Mouse (Mus musculus) telencephalon, adult 2 months (tissue): ENCODE measurements around the gene Dcakd.

ENCODE experiments used
- DNase-seq: peaks from one replicate; pipeline ENCODE4 v3.0.0-alpha.2; 2011; ENCODE audit warnings: low read depth, low spot score

Gene Dcakd

DNA sequence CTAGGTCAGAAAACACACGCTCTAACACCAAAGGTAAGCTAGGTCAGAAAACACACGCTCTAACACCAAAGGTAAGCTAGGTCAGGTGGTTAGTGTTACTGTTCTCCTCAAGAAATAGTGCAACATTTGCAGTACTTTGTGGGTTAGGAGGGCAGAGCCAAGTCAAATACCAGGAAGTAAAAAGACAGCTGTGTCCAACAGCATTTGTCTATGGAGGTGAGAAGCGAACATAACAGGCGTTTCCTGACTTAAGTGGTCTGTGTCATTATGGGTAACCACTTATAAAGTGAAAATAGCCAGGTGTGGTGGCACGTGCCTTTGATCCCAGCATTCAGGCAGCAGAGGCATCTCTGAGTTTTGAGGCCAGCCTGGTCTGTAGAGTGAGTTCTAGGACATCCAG lies 21.5 kb upstream of the Dcakd start:
- no peak for DNase-seq

DNA sequence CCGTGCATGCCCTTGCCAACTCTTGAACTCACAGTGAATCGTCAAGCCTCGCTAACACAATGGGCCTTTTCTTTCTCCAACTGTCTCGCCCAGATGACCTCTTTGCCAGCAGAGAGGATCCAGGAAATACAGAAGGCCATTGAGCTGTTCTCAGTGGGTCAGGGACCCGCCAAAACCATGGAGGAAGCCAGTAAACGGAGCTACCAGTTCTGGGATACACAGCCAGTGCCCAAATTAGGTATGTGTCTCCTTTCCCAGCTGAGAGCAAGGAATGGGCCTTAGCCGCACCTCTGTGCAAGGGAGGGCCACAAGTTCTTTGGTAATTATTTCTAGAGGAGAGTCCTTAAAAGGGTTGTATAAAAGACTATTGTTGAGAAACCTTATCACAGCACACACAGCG lies 18.2 kb upstream of the Dcakd start:
- DNase-seq: no peak

DNA sequence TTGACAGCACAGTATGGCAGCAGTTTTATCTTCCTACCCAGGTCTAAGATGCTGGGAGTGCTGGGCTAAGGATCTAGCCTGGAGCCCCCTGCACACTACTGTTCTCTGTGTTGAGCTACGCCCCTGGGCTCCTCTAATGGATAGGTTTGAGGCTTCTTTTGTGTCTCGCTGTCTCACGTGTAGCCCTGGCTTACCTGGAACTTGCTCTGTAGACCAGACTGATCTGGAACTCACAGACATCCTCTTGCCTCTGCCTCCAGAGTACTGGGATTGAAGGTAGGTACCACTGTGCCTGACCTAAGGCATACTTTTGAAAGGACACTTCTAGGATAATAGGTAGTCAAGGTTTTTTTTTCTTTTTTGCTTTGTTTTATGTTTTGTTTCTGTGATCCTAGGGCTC lies 15.8 kb upstream of the Dcakd start:
- DNase-seq: no peak

DNA sequence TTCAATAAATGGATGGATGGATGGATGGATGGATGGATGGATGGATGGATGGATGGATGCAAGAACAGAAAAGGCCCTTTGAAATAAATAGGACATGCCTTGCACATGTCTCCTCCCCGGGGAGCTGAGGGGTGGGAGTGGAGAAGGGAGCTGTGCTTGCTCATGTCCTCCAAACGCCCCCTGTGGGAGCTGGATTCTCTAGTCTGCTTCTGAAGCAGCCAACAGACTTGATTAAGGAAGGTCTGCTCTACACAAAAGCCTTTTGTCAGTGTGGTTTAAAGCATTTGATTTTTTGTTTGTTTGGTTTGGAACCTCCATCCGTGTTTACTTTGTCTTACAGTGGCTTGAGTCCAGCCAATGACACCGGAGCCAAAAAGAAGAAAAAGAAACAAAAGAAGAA lies 14.7 kb upstream of the Dcakd start:
- DNase-seq: no peak

DNA sequence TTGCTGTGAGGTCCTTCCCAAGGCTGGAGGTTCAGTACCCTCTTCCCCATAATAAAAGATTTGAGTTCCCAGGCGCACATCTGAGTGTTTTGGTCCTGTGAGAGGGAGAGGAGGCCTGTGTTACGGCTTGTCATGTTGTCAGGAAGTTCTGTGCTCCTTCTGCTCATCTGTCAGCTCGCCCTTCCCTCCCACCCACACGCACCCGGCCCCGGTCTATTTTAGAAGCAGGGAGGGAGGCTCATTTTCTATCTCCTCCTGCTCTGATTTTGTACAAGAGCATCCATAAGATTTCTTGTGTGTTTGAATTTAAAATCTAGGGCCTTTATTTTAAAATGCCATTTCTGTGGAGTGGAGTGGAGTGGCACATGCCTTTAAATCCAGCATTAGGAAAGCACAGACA lies 9.9 kb upstream of the Dcakd start:
- peak; percentile 92 for DNase-seq

DNA sequence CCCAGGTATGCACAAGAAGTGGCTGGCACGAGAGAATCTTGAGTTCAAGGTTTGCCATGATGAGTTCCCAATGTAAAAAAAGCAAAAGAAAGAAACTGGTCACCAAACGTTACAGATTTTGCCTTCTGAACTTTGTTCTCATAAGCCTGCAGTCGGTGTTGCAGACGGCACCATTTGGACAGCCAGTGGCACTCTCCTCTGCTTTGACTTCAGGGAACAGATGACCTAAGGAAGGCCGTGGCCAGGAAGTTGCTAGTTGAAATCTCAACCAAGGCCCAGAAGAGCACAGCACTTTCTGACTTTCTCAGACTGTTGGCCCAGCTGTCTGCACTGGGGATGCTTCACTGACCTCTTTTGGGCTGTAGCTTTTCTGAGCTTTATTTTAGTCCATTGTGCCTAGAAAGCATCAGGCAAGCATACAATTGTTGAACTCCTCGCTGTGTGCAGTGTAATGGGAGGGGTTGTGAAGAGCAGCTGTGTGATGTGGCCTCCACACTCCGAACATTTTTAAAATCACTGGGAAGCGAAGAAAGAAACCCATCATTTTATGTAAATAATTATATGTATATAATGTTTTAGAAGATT lies 8.8 kb upstream of the Dcakd start:
- no peak for DNase-seq

DNA sequence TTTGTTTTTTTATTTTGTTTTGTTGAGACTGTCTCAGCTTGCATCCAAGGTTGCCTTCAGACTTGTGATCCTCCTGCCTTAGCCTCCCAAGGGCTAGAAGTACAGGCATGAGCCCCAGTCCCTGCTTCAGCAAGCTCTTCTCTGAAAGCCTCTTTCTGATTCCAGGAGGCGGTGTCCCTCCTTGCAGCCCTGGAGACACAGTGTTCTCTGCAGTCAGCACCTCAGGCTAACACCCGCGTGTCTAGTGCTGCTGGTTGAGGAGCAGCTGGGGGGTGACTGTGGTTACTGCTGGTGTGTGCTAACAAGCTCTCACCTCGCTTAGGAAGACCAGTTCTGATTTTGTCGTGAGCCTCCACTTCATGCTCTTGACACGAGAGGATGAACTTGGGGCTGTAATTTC lies 6.9 kb upstream of the Dcakd start:
- no peak for DNase-seq

DNA sequence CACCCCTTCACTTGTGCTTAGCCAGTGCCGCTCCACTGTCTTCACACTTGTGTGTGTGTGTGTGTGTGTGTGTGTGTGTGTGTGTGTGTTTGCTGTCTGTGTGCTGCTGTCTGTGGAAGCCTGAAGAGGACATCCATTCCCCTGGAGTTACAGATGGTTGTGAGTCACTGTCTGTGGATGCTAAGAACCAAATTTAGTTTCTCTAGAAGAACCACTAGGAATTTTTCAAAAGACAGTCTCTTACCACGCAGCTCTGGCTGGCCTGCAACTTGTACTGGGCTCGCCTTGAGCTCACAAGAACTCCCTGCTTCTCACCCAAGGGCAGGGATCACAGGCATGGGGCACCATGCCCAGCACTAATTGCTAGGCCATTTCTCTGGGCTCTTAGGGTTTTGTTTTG lies 4.9 kb upstream of the Dcakd start:
- DNase-seq: peak; percentile 85

DNA sequence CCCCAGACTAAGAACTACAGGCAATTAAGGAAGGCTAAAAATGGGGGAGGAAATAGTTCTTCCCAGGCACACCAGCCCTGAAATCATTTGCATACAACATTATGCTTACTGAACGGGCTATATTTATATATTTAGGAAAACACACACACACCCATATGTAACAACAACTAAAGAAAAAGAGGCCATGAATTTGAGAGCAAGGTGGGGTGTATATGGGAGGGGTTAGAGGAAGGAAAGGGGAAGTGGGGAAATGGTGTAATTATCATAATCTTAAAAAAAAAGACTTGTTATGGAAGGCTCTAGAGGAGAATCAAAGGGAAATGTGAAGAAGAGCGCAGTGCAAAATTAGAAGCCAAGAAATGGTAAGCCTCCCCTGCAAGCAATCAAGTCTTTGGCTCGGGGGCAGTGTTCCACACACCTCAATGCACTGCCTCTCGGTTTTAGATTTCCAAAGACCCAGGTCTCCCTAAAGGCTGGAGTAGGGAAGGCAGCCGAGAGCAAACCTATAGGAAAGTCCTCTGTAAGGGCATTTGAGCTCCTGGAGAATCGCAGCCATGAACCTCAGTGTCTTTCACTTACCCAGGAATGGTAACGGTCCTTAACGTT lies 460 bp downstream of the Dcakd start:
- DNase-seq: no peak

DNA sequence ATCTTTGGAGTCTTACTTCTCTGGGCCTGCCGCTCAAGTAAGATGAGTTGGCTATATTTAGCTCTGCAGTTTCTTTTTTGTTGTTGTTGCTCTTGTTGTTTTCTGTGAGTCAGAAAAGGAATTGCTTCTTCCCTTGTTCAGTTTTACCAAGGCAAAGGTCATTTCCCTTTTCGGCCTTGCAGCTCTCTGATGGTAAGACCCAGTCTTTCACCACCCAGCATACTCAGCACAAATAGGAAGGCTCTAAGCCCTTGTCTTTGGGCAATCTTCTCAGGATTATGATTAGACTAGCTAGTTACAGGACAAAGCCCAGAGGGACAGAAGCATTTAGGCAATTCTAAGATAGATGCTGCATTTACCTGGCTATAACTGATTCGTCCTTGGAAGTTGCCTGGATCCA lies 1.2 kb downstream of the Dcakd start:
- no peak for DNase-seq

DNA sequence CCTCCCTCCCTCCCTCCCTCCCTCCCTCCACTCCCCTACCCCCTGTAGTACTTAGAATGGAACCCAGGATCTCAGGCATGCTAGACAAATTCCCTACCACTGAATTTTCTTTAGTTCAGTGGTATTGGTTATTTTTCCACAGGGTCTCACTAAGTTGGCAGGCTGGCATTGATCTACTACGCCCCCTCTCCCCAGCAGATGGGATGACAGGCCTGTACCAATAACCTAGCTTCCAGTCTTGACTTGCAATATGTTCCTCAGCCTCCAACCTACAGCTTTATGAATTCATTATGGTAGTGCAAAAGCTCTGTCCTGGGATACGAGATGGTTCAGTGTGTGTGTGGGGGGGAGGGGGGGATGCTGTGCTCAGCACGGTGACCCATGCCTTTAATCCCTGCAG lies 4.2 kb downstream of the Dcakd start:
- DNase-seq: no peak

DNA sequence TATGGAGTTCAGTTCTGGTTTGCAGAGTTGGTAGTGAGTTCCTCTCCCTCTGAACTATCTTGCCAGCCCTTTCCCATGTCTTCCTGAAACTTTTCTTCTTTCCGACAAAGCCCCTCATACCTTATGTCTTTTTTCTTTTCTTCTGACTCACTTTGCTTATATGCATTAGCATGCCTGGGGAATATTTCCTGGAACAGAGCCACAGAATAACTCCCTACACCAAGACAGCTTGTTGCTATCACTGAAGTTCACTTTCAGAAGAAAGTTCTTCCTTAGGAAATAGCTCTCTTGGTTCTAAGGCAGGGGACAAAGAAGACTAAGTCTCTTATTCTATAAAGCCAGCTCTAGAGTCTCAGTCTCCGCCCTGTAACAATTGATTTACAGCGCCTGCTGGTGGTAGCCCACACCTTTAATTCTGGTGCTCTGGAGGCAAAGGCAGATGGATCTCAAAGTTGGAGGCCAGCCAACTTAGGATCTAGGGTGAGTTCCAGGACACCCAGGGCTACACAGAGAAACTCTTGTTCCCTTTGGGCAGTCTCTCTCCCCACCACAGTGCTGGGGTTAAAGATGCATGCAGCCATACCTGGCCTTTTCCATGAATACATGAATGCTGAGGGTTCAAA lies 7.3 kb downstream of the Dcakd start:
- no peak for DNase-seq

DNA sequence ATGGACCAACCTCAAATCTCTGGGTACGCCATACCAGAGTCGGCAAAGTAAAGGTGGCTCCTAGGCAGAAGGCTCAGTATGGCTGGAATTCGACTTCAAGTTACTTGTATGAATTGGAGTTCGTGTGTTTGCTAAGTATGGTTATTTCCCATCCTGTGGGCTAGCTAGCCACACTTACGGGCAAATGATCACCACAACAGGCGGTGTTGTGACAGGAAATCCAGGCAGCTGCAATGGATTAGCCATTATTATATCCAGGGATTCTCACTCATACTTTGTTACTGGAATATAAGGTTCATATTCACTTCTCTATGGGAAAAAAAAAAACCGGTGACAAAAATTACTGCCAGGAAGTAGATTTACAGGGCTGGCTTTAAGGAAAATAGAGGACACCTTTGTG lies 8.8 kb downstream of the Dcakd start:
- DNase-seq: no peak

DNA sequence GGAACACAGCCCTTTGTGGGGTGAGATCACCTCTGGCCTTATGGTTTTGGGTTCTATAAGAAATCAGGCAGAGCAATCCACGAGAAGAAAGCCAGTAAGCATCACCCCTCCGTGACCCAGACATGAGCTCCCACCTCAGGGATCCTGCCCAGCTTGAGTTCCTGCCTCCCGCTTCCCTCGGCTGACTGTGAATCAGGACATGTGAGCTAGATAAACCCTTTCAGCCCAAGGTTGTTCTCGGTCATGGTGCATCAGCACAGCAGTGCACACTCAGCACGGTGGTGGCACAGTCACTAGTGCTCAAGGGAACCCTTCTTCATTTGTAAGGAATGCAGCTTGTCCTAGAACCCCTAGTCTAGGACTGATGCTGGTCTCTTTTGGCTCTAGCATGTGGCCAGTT lies 9.3 kb downstream of the Dcakd start:
- no peak for DNase-seq

DNA sequence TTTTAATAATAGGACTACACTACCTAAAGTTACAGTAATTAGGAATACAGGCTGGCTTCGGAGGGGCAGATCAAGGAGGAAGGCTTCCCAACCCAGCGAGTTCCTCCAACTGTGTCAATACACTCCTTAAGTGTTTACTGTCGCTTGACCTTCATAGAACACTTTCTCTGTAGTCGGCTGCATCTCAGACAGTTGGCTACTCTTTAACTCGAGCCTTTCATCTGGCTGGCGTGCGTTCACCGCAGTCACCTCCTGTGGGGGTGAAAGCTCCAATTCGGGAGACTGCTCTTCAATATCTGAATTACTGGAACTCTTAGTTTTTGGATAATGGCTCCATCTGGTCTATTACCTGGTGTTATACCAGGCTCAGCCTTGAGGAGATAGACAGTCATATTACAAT lies 10.5 kb downstream of the Dcakd start:
- DNase-seq: no peak

DNA sequence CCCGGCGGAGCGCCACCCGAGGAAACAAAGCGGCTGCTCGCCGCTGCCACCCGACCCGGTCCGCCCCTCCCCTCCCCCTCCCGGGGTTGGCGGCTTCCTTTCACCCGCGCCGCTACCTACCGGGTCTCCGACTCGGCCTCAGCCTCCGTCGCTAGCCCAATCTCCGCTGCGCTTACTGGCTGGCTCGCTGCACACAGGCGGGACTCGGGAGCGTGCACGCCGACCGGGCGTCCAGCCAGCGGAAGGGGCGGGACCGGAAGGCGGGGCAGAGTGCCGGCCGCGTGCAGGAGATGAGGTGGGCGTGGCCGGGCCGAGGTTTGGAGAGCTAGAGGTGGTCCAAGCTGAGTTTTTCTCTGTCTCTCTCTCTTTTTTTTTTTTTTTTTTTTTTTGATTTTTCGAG lies 11.2 kb downstream of the Dcakd start:
- peak; percentile 90 for DNase-seq

DNA sequence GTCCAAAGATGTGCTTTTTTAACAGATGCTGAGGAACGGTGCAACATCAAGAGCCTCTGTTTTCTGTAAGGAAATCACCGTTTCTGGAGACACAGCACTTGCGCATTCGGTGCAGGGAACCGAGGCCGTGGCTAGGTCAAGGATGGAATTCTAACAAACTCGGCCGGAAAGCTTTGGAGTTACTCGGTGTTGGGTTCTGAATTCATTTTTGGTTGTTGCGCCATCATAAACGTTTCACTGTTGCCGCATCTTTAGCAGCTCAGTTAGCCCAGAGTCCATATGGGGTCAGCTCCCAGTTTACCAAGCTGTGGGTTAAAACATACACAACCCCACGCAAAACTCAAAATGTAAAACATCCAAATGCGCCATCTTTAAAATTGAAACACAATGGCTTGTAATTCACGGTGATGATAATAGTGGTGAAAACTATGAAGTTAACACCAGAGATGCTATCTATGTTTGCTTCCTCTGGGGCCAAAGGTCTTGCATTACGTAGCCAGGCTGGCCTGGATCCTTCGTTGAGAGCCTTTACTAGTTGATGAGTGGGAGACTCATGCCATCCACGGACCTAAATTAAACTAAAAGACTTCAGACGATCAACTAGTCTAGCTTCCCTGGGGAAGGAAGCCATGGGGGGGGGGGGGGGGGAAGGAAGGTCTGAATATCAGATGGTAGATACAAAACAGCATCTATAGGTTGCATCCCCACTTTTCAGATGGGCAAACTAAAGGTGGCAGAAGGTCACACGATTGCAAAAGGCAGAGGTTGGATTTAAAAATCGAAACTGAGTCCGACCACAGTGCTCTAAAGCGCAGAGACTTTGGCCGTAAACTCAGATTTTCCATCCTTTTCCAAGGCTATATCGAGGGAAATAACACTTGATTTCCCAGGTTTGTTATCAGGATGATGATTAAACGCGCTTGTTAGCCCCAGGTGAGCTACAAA lies 12.0 kb downstream of the Dcakd start:
- DNase-seq: no peak

DNA sequence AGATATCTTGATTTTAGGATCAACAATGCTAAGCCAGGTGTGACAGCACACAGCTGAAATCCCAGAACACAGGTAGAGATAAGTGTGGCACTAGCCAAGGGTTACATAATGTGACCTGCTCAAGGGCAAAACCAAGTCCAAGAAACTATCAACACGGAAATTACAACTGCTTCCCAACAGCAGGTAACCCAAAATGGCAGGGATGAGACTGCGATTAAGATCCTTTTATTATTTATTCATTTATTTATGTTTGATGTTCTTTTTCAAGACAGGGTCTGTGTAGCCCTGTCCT lies 17.0 kb downstream of the Dcakd start:
- no peak for DNase-seq

DNA sequence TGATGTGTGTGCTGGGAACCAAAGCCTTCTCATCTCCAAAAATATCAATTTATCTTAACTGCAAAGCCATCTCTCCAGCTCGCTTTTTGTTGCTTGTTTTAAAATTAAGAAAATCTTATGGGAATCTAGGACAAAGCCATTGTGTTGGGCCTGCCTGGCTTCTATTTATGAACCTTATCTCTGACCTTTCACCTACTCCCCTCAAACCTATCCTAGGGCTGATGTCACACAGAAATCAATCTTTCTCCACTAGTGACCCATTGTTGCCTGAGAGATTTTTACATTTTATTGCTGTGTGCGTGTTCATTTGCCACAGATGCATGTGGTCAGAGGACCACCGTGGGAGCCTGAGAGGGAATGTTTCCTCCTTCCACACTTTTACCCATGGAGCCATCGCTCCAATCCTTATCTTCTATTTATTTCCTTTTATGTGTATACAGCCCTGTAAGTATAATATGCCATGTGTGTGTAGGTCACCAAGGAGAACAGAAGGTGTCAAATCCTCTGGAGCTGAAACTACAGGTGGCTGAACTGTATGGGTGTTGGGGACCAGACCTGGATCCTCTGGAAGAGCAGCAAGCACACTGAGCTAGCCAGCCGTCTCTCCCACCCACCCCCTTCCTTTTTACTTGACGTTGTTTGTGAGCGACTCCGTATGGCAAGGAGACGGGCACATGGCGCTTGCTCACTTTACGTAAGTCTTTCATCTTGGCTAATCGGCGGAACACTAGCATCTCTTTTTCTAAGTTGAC lies 17.5 kb downstream of the Dcakd start:
- no peak for DNase-seq

DNA sequence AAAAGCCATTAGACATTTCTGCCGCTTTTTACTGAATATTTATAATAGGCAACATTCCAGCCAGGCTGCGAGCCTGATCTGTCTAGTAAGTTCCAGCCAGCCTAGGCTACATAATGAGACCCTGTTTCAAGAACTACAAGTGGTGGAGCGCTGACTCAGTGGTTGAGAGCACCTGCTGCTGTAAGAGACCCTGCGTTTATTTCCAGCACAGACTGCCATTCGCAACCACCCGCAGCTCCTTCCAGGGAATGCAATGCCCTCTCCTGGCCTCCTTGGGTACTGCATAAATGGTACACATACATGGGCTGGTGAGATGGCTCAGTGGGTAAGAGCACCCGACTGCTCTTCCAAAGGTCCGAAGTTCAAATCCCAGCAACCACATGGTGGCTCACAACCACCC lies 18.9 kb downstream of the Dcakd start:
- DNase-seq: no peak

DNA sequence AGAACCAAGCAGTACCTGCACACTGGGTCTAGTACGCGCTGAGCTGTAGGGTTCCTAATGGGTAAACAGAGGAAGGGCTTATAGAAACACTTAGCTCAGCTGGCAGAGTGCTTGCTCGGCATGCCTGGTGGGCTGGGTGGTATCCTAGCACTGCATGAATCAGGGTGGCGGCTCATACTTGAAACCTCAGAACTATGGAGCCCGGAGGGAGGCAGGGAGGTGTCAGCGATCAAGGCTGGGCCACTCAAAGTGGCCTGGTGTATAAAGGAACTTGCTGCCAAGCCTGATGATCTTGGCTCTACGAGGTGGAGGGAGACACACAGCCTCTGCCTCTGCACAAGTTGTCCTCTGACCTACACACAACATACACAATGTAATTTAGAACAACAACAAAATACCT lies 19.6 kb downstream of the Dcakd start:
- DNase-seq: no peak

DNA sequence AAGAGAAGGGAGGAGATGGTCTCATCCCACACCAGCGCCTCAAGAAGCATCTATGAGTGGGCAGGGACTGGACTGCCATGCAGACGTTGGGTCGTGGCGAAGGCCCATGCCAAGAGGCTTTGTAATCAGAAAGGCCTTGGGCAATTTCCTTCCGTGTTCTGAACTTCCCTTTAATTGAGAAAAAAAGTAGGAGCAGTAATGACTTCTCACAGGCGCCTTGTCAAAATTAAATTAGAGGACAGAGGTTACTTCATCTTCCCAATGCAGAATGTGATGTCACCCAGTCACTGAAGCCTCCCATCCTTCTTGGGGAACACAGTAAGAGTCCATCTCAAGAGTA lies 21.2 kb downstream of the Dcakd start:
- DNase-seq: no peak
